Mouse (Mus musculus): ENCODE results near the gene Gabra5. TPM values are rescaled to one million over a fixed set of nuclear protein-coding genes. Genes with fewer than 3 reads are reported as not detected.
A peak's percentile ranks its signal among the peaks of the same experiment; 100 is the strongest.

Gabra5 gene
- polyA plus RNA-seq, 1 experiment from 2014 or later, result 1.6 TPM

GRCm38 (mm10) chr7:57471316-57471715 lies 38.5 kb downstream of the Gabra5 start:
- Histone ChIP-seq H3K9me3 (no peaks in the 10 kb centered on the region), H3K4me2 (replicated peaks) (no peak overlapping the region), H3K27me3 (no peaks in the 10 kb centered on the region), H3K4me1 (no peaks in the 10 kb centered on the region), H3K9ac (replicated peaks) (no peak overlapping the region), H3K4me3 (no peak overlapping the region), H3K36me3 (no peaks in the 10 kb centered on the region), H3K27ac (replicated peaks) (no peak overlapping the region)
- no peak for ATAC-seq (ENCODE audit: low FRiP score, low read depth)
- WGBS, result 93% methylated on average over 1 of the region's 1 CpGs

- no peaks in the 10 kb centered on the region for H3K27me3 ChIP-seq
- H3K4me2 ChIP-seq (replicated peaks), result no peak overlapping the region
- H3K4me3 ChIP-seq, result no peak overlapping the region
- WGBS, result 70% methylated on average over 5 of the region's 5 CpGs
- no peak overlapping the region for H3K9ac ChIP-seq (replicated peaks)
- H3K36me3 ChIP-seq, result no peaks in the 10 kb centered on the region
- no peak for ATAC-seq (ENCODE audit: low FRiP score, low read depth)
- no peaks in the 10 kb centered on the region for H3K9me3 ChIP-seq
- no peaks in the 10 kb centered on the region for H3K4me1 ChIP-seq
- H3K27ac ChIP-seq (replicated peaks), result no peak overlapping the region
Measured at GRCm38 (mm10) chr7:57460354-57460753, 49.5 kb downstream of the Gabra5 start.

- ATAC-seq (ENCODE audit: low FRiP score, low read depth), result no peak
- 64% methylated on average over 1 of the region's 1 CpGs for WGBS
- no peak overlapping the region for H3K4me3 ChIP-seq
- no peaks in the 10 kb centered on the region for H3K9me3 ChIP-seq
- H3K4me2 ChIP-seq (replicated peaks), result no peak overlapping the region
- no peaks in the 10 kb centered on the region for H3K36me3 ChIP-seq
- H3K4me1 ChIP-seq, result no peaks in the 10 kb centered on the region
- H3K9ac ChIP-seq (replicated peaks), result no peak overlapping the region
- H3K27ac ChIP-seq (replicated peaks), result no peak overlapping the region
- H3K27me3 ChIP-seq, result no peaks in the 10 kb centered on the region
Measured at GRCm38 (mm10) chr7:57448239-57448638, 61.6 kb downstream of the Gabra5 start.

- Histone ChIP-seq H3K4me3 (no peak overlapping the region), H3K27ac (replicated peaks) (no peak overlapping the region), H3K27me3 (no peaks in the 10 kb centered on the region), H3K9ac (replicated peaks) (no peak overlapping the region), H3K36me3 (no peaks in the 10 kb centered on the region), H3K4me1 (no peaks in the 10 kb centered on the region), H3K9me3 (no peaks in the 10 kb centered on the region), H3K4me2 (replicated peaks) (no peak overlapping the region)
- 86% methylated on average over 1 of the region's 1 CpGs for WGBS
- no peak for ATAC-seq (ENCODE audit: low FRiP score, low read depth)
Measured at GRCm38 (mm10) chr7:57422675-57423074, 87.2 kb downstream of the Gabra5 start.

GRCm38 (mm10) chr7:57421044-57421443 lies 88.8 kb downstream of the Gabra5 start:
- WGBS, result 94% methylated on average over 1 of the region's 1 CpGs
- no peaks in the 10 kb centered on the region for H3K36me3 ChIP-seq
- H3K27ac ChIP-seq (replicated peaks), result no peak overlapping the region
- no peaks in the 10 kb centered on the region for H3K9me3 ChIP-seq
- no peaks in the 10 kb centered on the region for H3K4me1 ChIP-seq
- H3K27me3 ChIP-seq, result no peaks in the 10 kb centered on the region
- no peak overlapping the region for H3K9ac ChIP-seq (replicated peaks)
- ATAC-seq (ENCODE audit: low FRiP score, low read depth), result no peak
- no peak overlapping the region for H3K4me2 ChIP-seq (replicated peaks)
- H3K4me3 ChIP-seq, result no peak overlapping the region

GRCm38 (mm10) chr7:57419392-57419791 lies 90.5 kb downstream of the Gabra5 start, which contains the start of gene Gabrb3:
Gene Gabrb3 (plus strand): TSS chr7:57419692.
- Histone ChIP-seq H3K27me3 (no peaks in the 10 kb centered on the region), H3K9ac (replicated peaks) (no peak within 1 kb of the TSS), H3K4me2 (replicated peaks) (no peak within 1 kb of the TSS), H3K4me1 (no peaks in the 10 kb centered on the region), H3K27ac (replicated peaks) (no peak within 1 kb of the TSS), H3K4me3 (no peak within 1 kb of the TSS), H3K9me3 (no peaks in the 10 kb centered on the region), H3K36me3 (no peaks in the 10 kb centered on the region)
- no peak for ATAC-seq (ENCODE audit: low FRiP score, low read depth)
- 62% methylated on average over 2 of the region's 2 CpGs for WGBS

GRCm38 (mm10) chr7:57412896-57413295 lies 97.0 kb downstream of the Gabra5 start:
- no peaks in the 10 kb centered on the region for H3K4me1 ChIP-seq
- no peak overlapping the region for H3K9ac ChIP-seq (replicated peaks)
- no peak overlapping the region for H3K4me2 ChIP-seq (replicated peaks)
- H3K27ac ChIP-seq (replicated peaks), result no peak overlapping the region
- no peaks in the 10 kb centered on the region for H3K9me3 ChIP-seq
- WGBS, result 38% methylated on average over 1 of the region's 1 CpGs
- H3K4me3 ChIP-seq, result no peak overlapping the region
- no peaks in the 10 kb centered on the region for H3K27me3 ChIP-seq
- H3K36me3 ChIP-seq, result no peaks in the 10 kb centered on the region
- no peak for ATAC-seq (ENCODE audit: low FRiP score, low read depth)

GRCm38 (mm10) chr7:57411163-57411562 lies 98.7 kb downstream of the Gabra5 start:
- WGBS, result 88% methylated on average over 4 of the region's 4 CpGs
- Histone ChIP-seq H3K27me3 (no peaks in the 10 kb centered on the region), H3K27ac (replicated peaks) (no peak overlapping the region), H3K4me1 (no peaks in the 10 kb centered on the region), H3K9me3 (no peaks in the 10 kb centered on the region), H3K36me3 (no peaks in the 10 kb centered on the region), H3K4me2 (replicated peaks) (no peak overlapping the region), H3K4me3 (no peak overlapping the region), H3K9ac (replicated peaks) (no peak overlapping the region)
- ATAC-seq (ENCODE audit: low FRiP score, low read depth), result no peak

GRCm38 (mm10) chr7:57393551-57393950 lies 116.3 kb downstream of the Gabra5 start:
- Histone ChIP-seq H3K27me3 (no peaks in the 10 kb centered on the region), H3K4me3 (no peak overlapping the region), H3K4me2 (replicated peaks) (no peak overlapping the region), H3K36me3 (no peaks in the 10 kb centered on the region), H3K27ac (replicated peaks) (no peak overlapping the region), H3K4me1 (0 out of 2 replicates have a peak, but pooled peaks cover 2% of the 10 kb centered on the region), H3K9ac (replicated peaks) (no peak overlapping the region), H3K9me3 (no peaks in the 10 kb centered on the region)
- WGBS, result 91% methylated on average over 4 of the region's 4 CpGs
- ATAC-seq (ENCODE audit: low FRiP score, low read depth), result no peak

- H3K9ac ChIP-seq (replicated peaks), result no peak overlapping the region
- peaks cover 10% of the 10 kb centered on the region; the same call in 1 of the 2 replicates for H3K4me1 ChIP-seq
- peaks cover 28% of the 10 kb centered on the region for H3K27me3 ChIP-seq
- no peak overlapping the region for H3K4me2 ChIP-seq (replicated peaks)
- 46% methylated on average over 4 of the region's 4 CpGs for WGBS
- H3K4me3 ChIP-seq, result no peak overlapping the region
- no peak overlapping the region for H3K27ac ChIP-seq (replicated peaks)
- no peak for ATAC-seq (ENCODE audit: low FRiP score, low read depth)
- no peaks in the 10 kb centered on the region for H3K9me3 ChIP-seq
- no peaks in the 10 kb centered on the region for H3K36me3 ChIP-seq
Measured at GRCm38 (mm10) chr7:57390046-57390445, 119.8 kb downstream of the Gabra5 start.

GRCm38 (mm10) chr7:57387341-57387654 lies 122.6 kb downstream of the Gabra5 start:
- WGBS, result 22% methylated on average over 6 of the region's 6 CpGs
- peaks cover 10% of the 10 kb centered on the region; the same call in 1 of the 2 replicates for H3K4me1 ChIP-seq
- H3K36me3 ChIP-seq, result no peaks in the 10 kb centered on the region
- no peak overlapping the region for H3K27ac ChIP-seq (replicated peaks)
- H3K27me3 ChIP-seq, result peaks cover 35% of the 10 kb centered on the region
- H3K9me3 ChIP-seq, result no peaks in the 10 kb centered on the region
- H3K4me3 ChIP-seq, result peak overlapping the region; percentile 69
- no peak for ATAC-seq (ENCODE audit: low FRiP score, low read depth)
- peak overlapping the region; percentile 98 for H3K4me2 ChIP-seq (replicated peaks)
- peak overlapping the region; percentile 65; the same call in 1 of the 2 replicates for H3K9ac ChIP-seq (replicated peaks)

GRCm38 (mm10) chr7:57386517-57387340 lies 123.1 kb downstream of the Gabra5 start, which contains the start of gene Gabrg3:
Gene Gabrg3 (minus strand): TSS chr7:57387188.
- peak within 1 kb of the TSS; percentile 98 for H3K4me2 ChIP-seq (replicated peaks)
- no peaks in the 10 kb centered on the region for H3K9me3 ChIP-seq
- WGBS, result under 1% methylated on average over 55 of the region's 71 CpGs
- peak; percentile 81 for ATAC-seq (ENCODE audit: low FRiP score, low read depth)
- peak within 1 kb of the TSS; percentile 69 for H3K4me3 ChIP-seq
- no peaks in the 10 kb centered on the region for H3K36me3 ChIP-seq
- no peak within 1 kb of the TSS for H3K27ac ChIP-seq (replicated peaks)
- H3K27me3 ChIP-seq, result peaks cover 35% of the 10 kb centered on the region
- H3K9ac ChIP-seq (replicated peaks), result peak within 1 kb of the TSS; percentile 65
- peaks cover 10% of the 10 kb centered on the region; the same call in 1 of the 2 replicates for H3K4me1 ChIP-seq

Measured in midbrain, embryonic 12.5 days (tissue).